Mouse (Mus musculus) frontal cortex, postnatal 25 days (tissue): ENCODE results near the gene Gng12.
A peak's percentile ranks its signal among the peaks of the same experiment; 100 is the strongest.
"Not testable (repeated sequence)": the region's sequence is repeated elsewhere in the genome, so short reads cannot be mapped to it uniquely, and the experiment has no call there.

Source experiments
- DNase-seq, 2 experiments: peaks; one replicate each; pipeline ENCODE4 v3.0.0; 2022; ENCODE audit warnings: low spot score in 2 of 2

The Gng12 gene

GRCm38 (mm10) chr6:66955089-66955657 is 59.0 kb downstream of the Gng12 start:
- DNase-seq, result no peak

- no peak for DNase-seq
Observed at GRCm38 (mm10) chr6:66958466-66959235, 62.5 kb downstream of the Gng12 start.

DNA sequence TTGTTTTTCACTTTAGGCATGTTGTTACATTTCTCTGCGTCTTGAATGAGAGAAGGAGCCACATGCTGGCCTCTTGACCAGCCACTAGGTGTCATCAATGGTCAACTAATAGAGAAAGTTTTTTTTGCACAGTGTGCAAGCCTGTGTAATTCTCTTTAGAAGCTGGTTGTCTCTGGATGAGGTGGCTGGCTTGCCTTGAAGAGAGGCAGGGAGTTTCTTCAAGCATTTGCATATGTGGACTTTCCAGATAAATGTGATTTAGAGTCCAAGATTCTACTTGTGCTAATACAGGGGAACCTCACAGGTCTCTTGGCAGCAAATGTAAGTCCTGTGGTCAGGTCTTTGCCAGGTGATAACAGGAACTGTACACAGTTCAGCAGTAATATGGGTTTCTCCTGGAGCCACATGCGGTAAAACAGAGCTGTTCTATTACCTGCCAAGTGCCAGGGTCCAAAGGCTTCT is 66.4 kb downstream of the Gng12 start:
- peak in 1 of 2 experiments; percentile 10 for DNase-seq

GRCm38 (mm10) chr6:66963068-66963467 is 66.9 kb downstream of the Gng12 start:
- no peak for DNase-seq

DNA sequence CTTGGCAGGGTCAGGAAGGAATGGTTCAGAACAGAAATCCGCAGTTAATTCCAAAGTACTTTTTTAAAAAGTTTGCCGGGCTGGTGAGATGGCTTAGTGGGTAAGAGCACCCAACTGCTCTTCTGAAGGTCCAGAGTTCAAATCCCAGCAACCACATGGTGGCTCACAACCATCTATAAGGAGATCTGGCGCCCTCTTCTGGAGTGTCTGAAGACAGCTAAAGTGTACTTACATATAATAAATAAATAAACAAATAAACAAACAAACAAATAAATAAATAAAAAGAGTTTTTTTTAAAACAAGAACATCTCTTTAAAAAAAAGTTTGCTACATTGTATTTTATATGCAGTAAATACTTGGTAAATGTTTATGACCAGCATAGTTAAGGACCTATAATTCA is 67.5 kb downstream of the Gng12 start:
- DNase-seq, result not testable (repeated sequence)

DNA sequence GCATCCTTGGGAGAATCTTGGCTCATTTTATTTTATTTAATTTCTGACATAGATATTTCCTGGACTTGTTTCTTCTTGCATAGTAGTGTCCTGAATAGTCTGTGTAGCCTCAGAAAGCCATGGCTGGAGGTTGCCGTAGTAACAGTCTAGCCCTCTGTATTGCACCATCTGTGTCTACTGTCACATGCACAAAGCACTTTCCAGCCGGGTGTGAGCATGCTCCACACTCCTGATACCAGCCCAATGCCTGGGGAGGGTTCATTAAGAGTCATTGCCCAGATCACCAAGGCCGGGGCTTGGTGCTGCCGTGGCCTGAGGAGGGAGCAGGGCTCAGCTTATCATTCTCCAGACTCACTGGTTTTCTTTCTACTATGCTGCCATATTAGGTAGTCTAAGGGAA is 68.0 kb downstream of the Gng12 start:
- no peak for DNase-seq

DNA sequence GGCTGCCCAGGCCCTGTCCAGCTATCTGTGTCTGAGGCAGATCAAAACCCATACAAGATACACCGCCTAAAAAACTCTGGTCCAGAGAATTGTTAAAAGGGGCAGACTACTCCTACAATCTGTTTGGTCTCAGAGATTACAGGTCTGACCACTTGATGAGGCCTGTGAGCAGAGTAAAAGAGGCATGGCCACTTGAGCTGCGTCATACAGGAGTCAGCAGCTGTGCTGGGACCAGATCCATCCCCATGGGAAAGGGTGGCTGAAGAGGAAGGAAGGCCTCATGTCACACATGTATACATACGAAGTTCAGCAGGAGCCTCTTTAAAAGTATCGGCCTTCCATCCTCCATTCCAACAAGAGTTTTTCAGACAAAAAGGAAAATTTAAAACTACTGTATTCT is 69.0 kb downstream of the Gng12 start:
- no peak for DNase-seq

- no peak for DNase-seq
Observed at GRCm38 (mm10) chr6:66967788-66968187, 71.6 kb downstream of the Gng12 start.

DNA sequence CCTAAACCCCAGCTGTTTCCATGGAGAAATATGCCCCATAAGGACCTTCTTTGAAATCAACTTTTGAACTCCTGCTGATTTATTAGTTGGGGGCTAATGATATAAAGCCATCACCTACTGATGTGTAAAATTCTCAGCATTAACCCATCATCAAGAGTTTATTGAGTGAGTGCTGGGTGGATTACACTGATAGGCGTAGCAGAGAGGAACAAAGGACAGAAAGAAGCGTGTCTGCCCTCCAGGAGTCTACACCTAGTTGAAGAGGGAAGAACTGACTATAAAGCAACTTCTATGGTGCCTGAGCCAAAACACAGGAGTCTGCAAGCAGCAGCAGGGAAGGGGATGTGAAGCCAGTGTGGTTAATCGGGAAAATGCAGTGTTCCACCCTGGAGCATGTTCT is 73.2 kb downstream of the Gng12 start:
- DNase-seq, result no peak

- DNase-seq, result no peak
Observed at GRCm38 (mm10) chr6:66972300-66972699, 76.1 kb downstream of the Gng12 start.

DNA sequence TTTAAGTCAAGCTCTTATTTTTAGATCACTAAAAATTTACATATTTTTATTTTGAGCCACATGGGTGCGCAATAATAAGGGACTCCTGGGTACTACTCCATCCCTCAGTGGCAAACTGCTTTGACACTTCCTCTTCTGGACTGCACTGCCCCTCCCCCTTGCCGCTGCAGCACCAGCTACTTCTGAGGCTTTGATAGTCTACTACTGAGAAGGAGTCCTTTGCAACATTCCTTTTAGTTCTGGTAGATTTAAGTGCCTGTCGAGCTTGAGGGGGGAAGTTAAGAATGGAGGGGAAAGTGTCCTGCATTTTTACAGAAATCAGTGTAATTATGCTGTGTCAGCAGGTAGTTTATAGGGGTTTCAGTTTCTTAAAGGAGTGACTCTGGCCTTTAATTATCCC is 77.0 kb downstream of the Gng12 start:
- no peak for DNase-seq

DNA sequence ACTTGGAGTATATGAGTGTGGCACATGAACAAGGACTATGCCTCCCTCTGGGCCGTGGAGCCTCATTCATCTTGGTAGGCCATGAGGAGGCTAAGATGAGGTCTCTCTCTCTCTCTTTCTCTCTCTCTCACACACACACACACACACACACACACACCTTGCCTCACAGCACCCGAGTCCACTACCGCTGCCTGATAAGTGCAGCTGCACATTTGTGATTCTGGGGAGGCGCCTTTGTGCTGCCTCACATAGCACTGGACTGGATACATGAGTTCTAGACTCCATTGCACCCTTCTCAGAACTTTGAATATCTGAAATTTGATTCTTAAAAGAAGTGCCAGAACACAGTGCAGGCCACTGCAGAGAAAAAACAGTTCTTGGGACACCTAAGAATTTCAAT is 79.3 kb downstream of the Gng12 start:
- no peak for DNase-seq

GRCm38 (mm10) chr6:66979197-66979596 is 83.0 kb downstream of the Gng12 start:
- no peak for DNase-seq

DNA sequence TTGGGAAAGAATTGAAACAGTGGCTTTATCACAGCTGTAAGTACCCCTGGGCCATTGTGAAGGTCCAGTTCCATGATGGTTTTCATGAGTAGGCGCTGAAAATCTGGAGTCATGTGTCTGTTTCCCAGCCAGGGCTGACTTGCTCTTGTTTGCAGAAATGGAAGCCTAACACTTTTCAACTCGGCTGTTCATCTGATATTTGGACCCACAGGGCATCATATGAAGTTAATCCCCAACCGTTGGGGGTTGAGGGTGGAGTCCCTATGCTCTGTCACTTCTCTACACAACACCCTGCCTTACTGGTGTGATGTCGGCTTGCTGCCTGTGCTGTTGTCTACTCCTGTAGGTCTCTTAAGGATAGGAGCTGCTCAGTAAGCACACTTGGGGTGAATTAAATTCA is 83.8 kb downstream of the Gng12 start:
- DNase-seq, result no peak

GRCm38 (mm10) chr6:66981366-66981765 is 85.2 kb downstream of the Gng12 start:
- no peak for DNase-seq

DNA sequence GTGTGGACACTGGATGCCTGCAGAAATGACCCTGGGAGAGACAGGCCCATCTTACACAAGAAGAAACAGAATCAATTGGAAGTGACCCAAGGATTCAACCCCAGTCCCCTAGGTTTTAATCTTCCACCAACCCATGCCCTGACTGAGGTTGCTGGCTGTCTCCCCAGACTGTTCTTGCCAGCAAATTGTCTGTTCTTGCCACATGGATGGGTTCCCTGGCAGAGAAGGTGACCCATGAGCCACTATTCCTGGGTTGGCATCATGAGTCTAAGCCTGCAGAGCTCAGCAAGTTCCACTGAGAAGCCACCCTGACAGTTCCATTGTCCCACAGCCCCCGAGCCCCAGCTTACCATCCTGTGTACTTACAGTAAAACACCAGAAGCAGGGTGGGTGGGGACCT is 85.7 kb downstream of the Gng12 start:
- no peak for DNase-seq

GRCm38 (mm10) chr6:66984079-66984478 is 87.9 kb downstream of the Gng12 start:
- DNase-seq, result no peak

DNA sequence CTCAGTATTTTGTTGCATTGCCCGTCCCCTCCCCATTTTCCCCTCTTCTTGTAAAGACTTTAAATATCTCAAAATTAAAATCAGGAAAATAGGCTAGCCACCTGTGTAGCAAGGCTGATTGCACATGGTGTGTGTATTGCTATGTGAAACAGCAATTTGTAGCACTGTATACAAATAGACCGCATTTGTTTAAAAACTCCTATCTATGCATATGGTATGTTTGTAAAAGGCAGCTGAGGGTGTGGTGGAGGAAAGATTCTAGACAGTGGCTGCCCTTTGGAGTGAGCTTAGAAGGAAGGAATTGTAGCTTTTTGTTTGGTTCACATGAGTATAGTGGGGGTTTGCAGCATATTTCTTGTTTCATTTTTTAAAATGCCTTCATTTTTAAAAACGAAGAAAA is 88.5 kb downstream of the Gng12 start:
- no peak for DNase-seq

DNA sequence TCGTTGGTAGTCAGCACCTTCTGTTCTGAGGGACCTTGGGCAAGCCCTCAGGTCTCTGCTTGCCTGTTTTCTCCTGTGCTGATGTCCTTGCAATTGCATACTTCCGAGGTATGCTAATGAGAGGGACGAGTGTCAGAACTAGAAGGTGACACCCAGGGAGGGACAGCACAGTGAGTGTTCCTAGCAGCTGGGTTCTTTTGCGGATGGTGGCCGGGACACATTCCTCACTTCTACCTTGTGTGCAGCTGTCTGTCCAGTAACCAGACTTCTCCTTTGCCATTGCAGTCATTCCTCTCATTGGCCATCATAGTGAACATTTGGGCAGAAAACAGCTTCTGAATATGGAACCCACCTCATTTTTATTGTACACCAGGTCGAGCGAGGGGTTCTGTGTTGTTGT is 89.3 kb downstream of the Gng12 start:
- no peak for DNase-seq

DNA sequence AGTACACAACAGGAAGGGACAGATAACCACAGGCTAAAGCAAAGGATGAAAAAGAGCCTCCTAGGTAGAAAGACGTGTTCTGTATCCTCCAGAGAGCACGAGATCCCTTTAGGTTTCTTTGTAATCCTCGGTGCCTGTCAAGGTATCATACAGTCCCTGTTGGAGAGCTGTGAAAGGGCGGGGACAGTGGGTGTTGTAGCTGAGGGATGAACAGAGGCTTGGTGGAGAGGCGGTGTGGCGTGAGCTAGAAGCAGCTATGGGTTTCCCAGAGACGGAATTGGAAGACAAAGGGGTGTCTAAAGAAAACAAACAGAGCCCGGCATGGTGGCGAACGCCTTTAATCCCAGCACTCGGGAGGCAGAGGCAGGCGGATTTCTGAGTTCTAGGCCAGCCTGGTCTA is 89.9 kb downstream of the Gng12 start:
- no peak for DNase-seq

DNA sequence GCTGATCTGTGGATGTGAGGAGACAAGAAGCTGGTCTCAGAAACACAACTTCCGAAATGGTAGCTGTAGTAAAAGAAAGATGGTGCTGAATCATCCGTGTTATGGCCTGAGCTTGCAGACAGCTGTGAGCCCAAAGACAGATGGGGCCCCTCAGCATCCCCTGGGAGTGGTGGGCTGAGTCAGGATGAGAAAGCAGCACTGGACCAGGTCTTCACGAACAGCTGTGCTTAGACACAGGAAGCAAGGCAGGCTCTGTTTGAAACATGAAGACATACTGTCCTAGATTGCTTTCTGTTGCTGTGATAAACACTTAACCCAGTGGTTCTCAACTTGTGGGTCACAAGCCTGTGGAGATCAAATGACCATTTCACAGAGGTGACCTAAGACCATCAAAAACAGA is 91.4 kb downstream of the Gng12 start:
- DNase-seq, result no peak

GRCm38 (mm10) chr6:66988363-66988762 is 92.2 kb downstream of the Gng12 start:
- DNase-seq, result no peak

- DNase-seq, result no peak
Observed at GRCm38 (mm10) chr6:66989037-66989436, 92.8 kb downstream of the Gng12 start.

GRCm38 (mm10) chr6:66989518-66989917 is 93.3 kb downstream of the Gng12 start:
- no peak for DNase-seq
